Mouse (Mus musculus) CH12.LX (cell line): Measurements from ENCODE around the gene Ctsw.
A peak's percentile ranks its signal among the peaks of the same experiment; 100 is the strongest.

ENCODE experiments used
- CTCF ChIP-seq, 2 experiments: IDR thresholded peaks in 1 of 2; conservative IDR thresholded peaks in 1 of 2; 2 replicates each; pipeline ENCODE4 v1.5.1; 2011 to 2012; ENCODE audit warnings: low read depth in 2 of 2, low read length in 2 of 2, improper control_type of control experiment in 1 of 2, inconsistent platforms in 1 of 2, mild to moderate bottlenecking in 1 of 2, moderate library complexity in 1 of 2
- MAX ChIP-seq: IDR thresholded peaks from 2 replicates; pipeline ENCODE4 v1.6.1; 2011; ENCODE audit warnings: low read length, improper control_type of control experiment
- TCF12 ChIP-seq: IDR thresholded peaks from 2 replicates; pipeline ENCODE4 v1.6.1; 2014; ENCODE audit warnings: low read depth, mild to moderate bottlenecking, inconsistent platforms, low read length, improper control_type of control experiment

- TF ChIP-seq CTCF (conservative IDR thresholded peaks at IDR 0.05 in 1 of 2, IDR thresholded peaks at IDR 0.05 in 1 of 2; ENCODE audit: low read depth in 2 of 2, low read length in 2 of 2) = no peak
- TF ChIP-seq MAX = peak; percentile 81
- peak; percentile 67 for TF ChIP-seq TCF12
These were observed 22.8 kb upstream of the Ctsw start for GRCm38 (mm10) chr19:5490898-5491708.
